Mouse (Mus musculus): ENCODE data around the gene 1810049J17Rik.

DNA sequence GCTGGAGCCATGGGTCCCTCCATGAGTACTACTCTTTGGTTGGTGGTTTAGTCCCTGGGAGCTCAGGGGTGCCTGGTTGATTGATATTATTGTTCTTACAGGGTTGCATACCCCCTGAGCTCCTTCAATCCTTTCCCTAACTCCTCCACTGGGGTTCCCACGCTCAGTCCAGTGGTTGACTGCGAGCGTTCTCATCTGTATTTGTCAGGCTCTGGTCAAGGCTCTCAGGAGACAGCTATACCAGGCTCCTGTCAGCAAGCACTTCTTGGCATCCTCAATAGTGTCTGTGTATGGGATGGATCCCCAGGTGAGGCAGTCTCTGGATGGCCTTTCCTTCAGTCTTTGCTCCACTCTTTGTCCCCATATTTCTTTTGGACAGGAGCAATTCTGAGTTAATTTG lies 25.2 kb upstream of the 1810049J17Rik start:
- TF ChIP-seq CTCF (IDR thresholded peaks at IDR 0.05; ENCODE audit: insufficient read depth, low read depth, low read length) (no peak), POLR2A (IDR thresholded peaks at IDR 0.05; ENCODE audit: insufficient read depth, low read depth, low read length) (no peak)
